Mouse (Mus musculus) heart, embryonic 15.5 days (tissue): ENCODE measurements around the gene Ccdc40. TPM values are rescaled to one million over a fixed set of nuclear protein-coding genes. Genes with fewer than 3 reads are reported as not detected.
A peak's percentile ranks its signal among the peaks of the same experiment; 100 is the strongest.
"Not testable (repeated sequence)": the region's sequence is repeated elsewhere in the genome, so short reads cannot be mapped to it uniquely, and the experiment has no call there.

Experiments
- ATAC-seq: fragments of 200-750 bp; cut with Nextera tagmentation; replicated peaks from 2 replicates; pipeline ENCODE4 v1.8.0; 2017; ENCODE audit warnings: low read depth, moderate TSS enrichment; ENCODE audit not compliant: insufficient number of reproducible peaks, insufficient read depth, low FRiP score
- H3K27ac ChIP-seq: fragments of 300-500 bp; sonication (generic); 2 replicates; pipeline ENCODE4 v1.5.1; 2015; ENCODE audit warnings: mild to moderate bottlenecking, inconsistent platforms
- H3K27me3 ChIP-seq: fragments of 300-500 bp; sonication (generic); 2 replicates; pipeline ENCODE4 v1.6.1; 2015; ENCODE audit warnings: inconsistent platforms
- H3K36me3 ChIP-seq: fragments of 300-500 bp; sonication (generic); 2 replicates; pipeline ENCODE4 v1.6.1; 2015; ENCODE audit warnings: mild to moderate bottlenecking, inconsistent platforms
- H3K4me1 ChIP-seq: fragments of 300-500 bp; sonication (generic); replicated peaks from 2 replicates; pipeline ENCODE4 v1.6.1; 2015; ENCODE audit warnings: inconsistent platforms
- H3K4me2 ChIP-seq: fragments of 300-500 bp; sonication (generic); 2 replicates; pipeline ENCODE4 v1.6.1; 2015; ENCODE audit warnings: inconsistent platforms, mild to moderate bottlenecking, moderate library complexity
- H3K4me3 ChIP-seq: fragments of 300-500 bp; sonication (generic); 2 replicates; pipeline ENCODE4 v1.5.1; 2015; ENCODE audit warnings: mild to moderate bottlenecking, inconsistent platforms
- H3K9ac ChIP-seq: fragments of 300-500 bp; sonication (generic); 2 replicates; pipeline ENCODE4 v1.6.1; 2015; ENCODE audit warnings: mild to moderate bottlenecking, inconsistent platforms
- H3K9me3 ChIP-seq: fragments of 300-500 bp; sonication (generic); replicated peaks from 2 replicates; pipeline ENCODE4 v1.6.1; 2016; ENCODE audit warnings: inconsistent platforms
- WGBS: fragments of 180-500 bp; shearing (Covaris S2); methylation state at CpG from one replicate; pipeline ENCODE4 v1.1.7; 2015; ENCODE audit warnings: mixed read lengths; 5-methylcytosine and 5-hydroxymethylcytosine counted together
- polyA plus RNA-seq: library from polyadenylated mRNA; unstranded; fragments of >200 nt; fragmentation: Nextera tagmentation; extraction: Ambion mirVana; gene quantifications from 2 replicates; pipeline ENCODE4 v1.2.1, GENCODE M21; 2015

Ccdc40 gene
- polyA plus RNA-seq, 1 experiment from 2014 or later = 1.3 TPM

- Histone ChIP-seq H3K4me2 (peak overlapping the region; percentile 88), H3K4me1 (peaks cover 18% of the 10 kb centered on the region), H3K27me3 (no peaks in the 10 kb centered on the region), H3K27ac (no peak overlapping the region), H3K9me3 (no peaks in the 10 kb centered on the region), H3K36me3 (peaks cover 4% of the 10 kb centered on the region; the same call in 1 of the 2 replicates), H3K9ac (no peak overlapping the region), H3K4me3 (peak overlapping the region; percentile 73; the same call in 1 of the 2 replicates)
- WGBS = 43% methylated on average over 6 of the region's 6 CpGs
- no peak for ATAC-seq
These were observed 38.9 kb downstream of the Ccdc40 start for GRCm38 (mm10) chr11:119267241-119267674.

GRCm38 (mm10) chr11:119267768-119268556 lies 39.6 kb downstream of the Ccdc40 start, which contains the start of gene Gaa:
Gene Gaa (plus strand): TSS chr11:119267887.
- no peaks in the 10 kb centered on the region for H3K27me3 ChIP-seq
- H3K4me1 ChIP-seq = peaks cover 18% of the 10 kb centered on the region
- H3K36me3 ChIP-seq = peaks cover 7% of the 10 kb centered on the region; the same call in 1 of the 2 replicates
- peak; percentile 85 for ATAC-seq
- H3K4me2 ChIP-seq = peak within 1 kb of the TSS; percentile 88
- 3% methylated on average over 52 of the region's 52 CpGs for WGBS
- no peaks in the 10 kb centered on the region for H3K9me3 ChIP-seq
- H3K9ac ChIP-seq = peak within 1 kb of the TSS; percentile 78
- H3K27ac ChIP-seq = peak within 1 kb of the TSS; percentile 50; the same call in 1 of the 2 replicates
- peak within 1 kb of the TSS; percentile 73 for H3K4me3 ChIP-seq

- Histone ChIP-seq H3K4me2 (peak overlapping the region; percentile 88), H3K27ac (peak overlapping the region; percentile 50; the same call in 1 of the 2 replicates), H3K9me3 (no peaks in the 10 kb centered on the region), H3K4me3 (peak overlapping the region; percentile 73), H3K4me1 (peaks cover 18% of the 10 kb centered on the region), H3K27me3 (no peaks in the 10 kb centered on the region), H3K9ac (peak overlapping the region; percentile 78), H3K36me3 (peaks cover 10% of the 10 kb centered on the region; the same call in 1 of the 2 replicates)
- WGBS = 76% methylated on average over 16 of the region's 16 CpGs
- no peak for ATAC-seq
These were observed 40.3 kb downstream of the Ccdc40 start for GRCm38 (mm10) chr11:119268557-119269195.

GRCm38 (mm10) chr11:119272492-119272891 lies 44.1 kb downstream of the Ccdc40 start:
- WGBS = 71% methylated on average over 3 of the region's 3 CpGs
- not testable (repeated sequence) for ATAC-seq, H3K9me3 ChIP-seq, H3K9ac ChIP-seq, H3K4me2 ChIP-seq, H3K4me3 ChIP-seq, H3K27ac ChIP-seq, H3K27me3 ChIP-seq
- Histone ChIP-seq H3K4me1 (peaks cover 13% of the 10 kb centered on the region), H3K36me3 (peaks cover 31% of the 10 kb centered on the region)

GRCm38 (mm10) chr11:119273186-119273930 lies 45.0 kb downstream of the Ccdc40 start:
- Histone ChIP-seq H3K4me1 (peaks cover 6% of the 10 kb centered on the region), H3K27me3 (no peaks in the 10 kb centered on the region), H3K4me3 (no peak overlapping the region), H3K36me3 (peaks cover 31% of the 10 kb centered on the region), H3K9me3 (no peaks in the 10 kb centered on the region), H3K27ac (no peak overlapping the region), H3K9ac (no peak overlapping the region), H3K4me2 (no peak overlapping the region)
- 84% methylated on average over 8 of the region's 8 CpGs for WGBS
- no peak; the same call in 1 of the 2 replicates for ATAC-seq

GRCm38 (mm10) chr11:119281030-119281429 lies 52.7 kb downstream of the Ccdc40 start:
- Histone ChIP-seq H3K9ac (no peak overlapping the region), H3K36me3 (peaks cover 52% of the 10 kb centered on the region), H3K27me3 (no peaks in the 10 kb centered on the region), H3K27ac (no peak overlapping the region), H3K9me3 (no peaks in the 10 kb centered on the region), H3K4me1 (peaks cover 6% of the 10 kb centered on the region), H3K4me3 (no peak overlapping the region), H3K4me2 (no peak overlapping the region)
- no peak for ATAC-seq
- 82% methylated on average over 15 of the region's 15 CpGs for WGBS

GRCm38 (mm10) chr11:119285791-119286527 lies 57.6 kb downstream of the Ccdc40 start:
- peaks cover 68% of the 10 kb centered on the region for H3K36me3 ChIP-seq
- 38% methylated on average over 9 of the region's 9 CpGs for WGBS

GRCm38 (mm10) chr11:119287207-119287992 lies 59.0 kb downstream of the Ccdc40 start:
- no peak overlapping the region for H3K4me3 ChIP-seq
- peaks cover 13% of the 10 kb centered on the region for H3K4me1 ChIP-seq
- H3K4me2 ChIP-seq = no peak overlapping the region
- H3K36me3 ChIP-seq = peaks cover 71% of the 10 kb centered on the region
- WGBS = 83% methylated on average over 20 of the region's 20 CpGs
- H3K9ac ChIP-seq = no peak overlapping the region
- ATAC-seq = no peak
- H3K27ac ChIP-seq = no peak overlapping the region
- no peaks in the 10 kb centered on the region for H3K9me3 ChIP-seq
- H3K27me3 ChIP-seq = no peaks in the 10 kb centered on the region

More at GRCm38 (mm10) chr11:119285791-119286527, 57.6 kb downstream of the Ccdc40 start:
- Histone ChIP-seq H3K4me1 (peaks cover 13% of the 10 kb centered on the region), H3K9me3 (no peaks in the 10 kb centered on the region), H3K27me3 (no peaks in the 10 kb centered on the region), H3K4me2 (no peak overlapping the region), H3K4me3 (no peak overlapping the region), H3K27ac (peak overlapping the region; percentile 62), H3K9ac (no peak overlapping the region)
- peak; percentile 56; the same call in 1 of the 2 replicates for ATAC-seq

GRCm38 (mm10) chr11:119292861-119293260 lies 64.5 kb downstream of the Ccdc40 start:
- not testable (repeated sequence) for H3K9ac ChIP-seq, H3K27me3 ChIP-seq, H3K4me2 ChIP-seq, H3K4me3 ChIP-seq, H3K9me3 ChIP-seq, ATAC-seq, H3K4me1 ChIP-seq, H3K27ac ChIP-seq
- peaks cover 97% of the 10 kb centered on the region for H3K36me3 ChIP-seq
- WGBS = 92% methylated on average over 8 of the region's 8 CpGs

- no peak for ATAC-seq
- H3K27ac ChIP-seq = no peak overlapping the region
- H3K36me3 ChIP-seq = peaks cover 49% of the 10 kb centered on the region
- no peak overlapping the region for H3K9ac ChIP-seq
- no peak overlapping the region; the same call in none of the 2 replicates for H3K4me3 ChIP-seq
- peak overlapping the region; percentile 79 for H3K4me2 ChIP-seq
- H3K27me3 ChIP-seq = no peaks in the 10 kb centered on the region
- WGBS = 76% methylated on average over 6 of the region's 6 CpGs
- H3K9me3 ChIP-seq = no peaks in the 10 kb centered on the region
- peaks cover 17% of the 10 kb centered on the region for H3K4me1 ChIP-seq
These were observed 69.6 kb downstream of the Ccdc40 start for GRCm38 (mm10) chr11:119297996-119298395.
